Mouse (Mus musculus) urinary bladder, postnatal 0 days (tissue): Measurements from ENCODE around the gene Myo19. TPM values are rescaled to one million over a fixed set of nuclear protein-coding genes. Genes with fewer than 3 reads are reported as not detected.

Experiments
- microRNA-seq: library from miRNA; unstranded; fragments of <30 nt; microRNA quantifications from one replicate; pipeline ENCODE4, GENCODE M21; 2016
- polyA plus RNA-seq: library from polyadenylated mRNA; unstranded; fragments of >200 nt; fragmentation: Nextera tagmentation; extraction: Ambion mirVana; gene quantifications from 2 replicates; pipeline ENCODE4 v1.2.1, GENCODE M21; 2015

Gene Myo19
- polyA plus RNA-seq = 3.8 TPM in 2 replicates

DNA sequence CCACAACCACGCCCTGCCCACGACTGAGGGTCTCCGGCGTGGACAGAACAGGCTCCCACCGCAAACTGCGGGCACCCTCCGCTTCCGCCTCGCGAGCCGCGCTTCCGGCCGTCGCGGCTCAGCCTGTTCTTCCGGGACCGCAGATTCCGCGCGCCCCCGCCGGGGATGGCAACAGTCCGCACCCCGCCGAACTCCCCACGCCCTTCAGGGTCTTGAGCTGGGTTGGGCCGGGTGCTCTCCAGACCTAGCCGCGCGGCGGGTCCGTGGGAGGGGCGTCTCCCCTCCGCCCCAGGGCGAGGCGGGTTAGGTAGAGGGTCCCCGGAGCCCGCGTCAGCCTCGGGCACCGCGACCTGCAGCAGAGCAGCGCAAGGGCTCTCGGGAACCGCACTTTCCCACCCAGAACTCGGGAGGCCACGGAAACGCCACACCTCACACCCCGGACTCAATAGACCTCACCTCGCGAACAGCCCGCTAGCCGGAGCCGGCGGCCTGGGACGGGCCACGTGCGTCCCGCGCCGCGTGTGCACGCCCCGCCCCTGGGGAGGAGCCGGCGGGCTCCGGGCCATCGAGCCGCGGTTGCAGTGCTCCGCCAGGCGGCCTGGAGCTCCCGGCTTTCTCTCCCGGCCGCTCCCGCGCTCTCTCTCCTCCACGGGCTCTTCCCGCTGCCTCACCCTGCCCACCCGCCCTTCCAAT is at the start of gene Myo19, which contains the start of gene Pigw:
Gene Myo19 (plus strand): TSS at position 377 of the 693 bp plus-strand sequence.
Gene Pigw (minus strand): TSS at position 514 of the 693 bp plus-strand sequence.

GRCm38 (mm10) chr11:84870337-84871043 is 9.5 kb upstream of the Myo19 start, which contains the start of gene Ggnbp2:
Gene Ggnbp2 (minus strand): TSS chr11:84870817.

GRCm38 (mm10) chr11:84916053-84916702 is 36.2 kb downstream of the Myo19 start, which contains the start of gene Znhit3:
Gene Znhit3 (minus strand): TSS chr11:84916366.

DNA sequence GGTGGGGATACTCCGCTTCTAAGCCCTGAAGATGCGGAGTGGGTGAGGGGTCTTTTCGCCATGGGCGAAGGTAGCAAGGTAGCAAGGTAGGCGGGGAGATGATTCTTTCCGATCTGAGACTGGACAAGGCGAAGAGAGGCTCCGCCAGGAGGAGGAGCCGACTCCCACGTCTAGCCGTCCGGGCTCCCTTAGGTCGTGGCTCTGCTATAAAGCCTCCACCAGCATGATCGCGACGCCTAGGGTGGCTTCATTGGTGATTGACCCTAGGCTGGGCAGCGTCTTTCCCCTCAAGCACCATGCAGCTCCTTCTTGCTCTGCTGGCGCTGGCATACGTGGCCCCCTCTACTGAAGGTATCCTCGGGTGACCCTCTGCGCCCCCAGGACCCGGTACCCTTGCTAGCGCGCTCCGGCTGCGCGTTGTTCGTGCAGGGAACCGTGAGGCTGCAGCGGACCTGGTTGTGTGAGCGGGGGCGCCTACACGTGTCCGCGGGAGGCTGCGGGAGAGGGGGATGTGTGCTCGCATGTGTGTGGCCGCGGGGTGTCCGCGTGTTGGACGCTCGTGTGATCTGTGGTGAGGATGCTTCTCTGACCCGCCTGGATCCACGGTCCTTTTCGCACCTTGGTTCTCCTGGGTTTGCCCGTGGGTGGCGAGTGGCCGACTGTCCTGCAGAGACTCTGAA is 77.8 kb downstream of the Myo19 start, which contains the start of gene Car4:
Gene Car4 (plus strand): TSS at position 196 of the 680 bp plus-strand sequence.

Small RNAs within 50 kb of the gene (microRNA-seq; reads per million reads assigned to microRNA genes)
- gene Gm23564 = not detected

Other genes with a start within 250 kb of the Myo19 start
- gene Mrm1, start 60.6 kb upstream of the Myo19 start, polyA plus RNA-seq = 7.6 and 8.0 TPM in 2 replicates
- gene Dhrs11, start 51.2 kb upstream of the Myo19 start, polyA plus RNA-seq = 5.8 and 8.0 TPM in 2 replicates
- 44.1 and 45.0 TPM in 2 replicates for gene Ggnbp2, start 9.3 kb upstream of the Myo19 start, polyA plus RNA-seq
- gene Pigw, start 137 bp downstream of the Myo19 start, polyA plus RNA-seq = 1.8 TPM in 2 replicates
- 31.2 and 34.3 TPM in 2 replicates for gene Znhit3, start 36.2 kb downstream of the Myo19 start, polyA plus RNA-seq
- 2.8 and 3.3 TPM in 2 replicates for gene Car4, start 77.6 kb downstream of the Myo19 start, polyA plus RNA-seq